Comparison of ENCODE assay signal across 20 mouse cellular contexts in the genomic region with DNA sequence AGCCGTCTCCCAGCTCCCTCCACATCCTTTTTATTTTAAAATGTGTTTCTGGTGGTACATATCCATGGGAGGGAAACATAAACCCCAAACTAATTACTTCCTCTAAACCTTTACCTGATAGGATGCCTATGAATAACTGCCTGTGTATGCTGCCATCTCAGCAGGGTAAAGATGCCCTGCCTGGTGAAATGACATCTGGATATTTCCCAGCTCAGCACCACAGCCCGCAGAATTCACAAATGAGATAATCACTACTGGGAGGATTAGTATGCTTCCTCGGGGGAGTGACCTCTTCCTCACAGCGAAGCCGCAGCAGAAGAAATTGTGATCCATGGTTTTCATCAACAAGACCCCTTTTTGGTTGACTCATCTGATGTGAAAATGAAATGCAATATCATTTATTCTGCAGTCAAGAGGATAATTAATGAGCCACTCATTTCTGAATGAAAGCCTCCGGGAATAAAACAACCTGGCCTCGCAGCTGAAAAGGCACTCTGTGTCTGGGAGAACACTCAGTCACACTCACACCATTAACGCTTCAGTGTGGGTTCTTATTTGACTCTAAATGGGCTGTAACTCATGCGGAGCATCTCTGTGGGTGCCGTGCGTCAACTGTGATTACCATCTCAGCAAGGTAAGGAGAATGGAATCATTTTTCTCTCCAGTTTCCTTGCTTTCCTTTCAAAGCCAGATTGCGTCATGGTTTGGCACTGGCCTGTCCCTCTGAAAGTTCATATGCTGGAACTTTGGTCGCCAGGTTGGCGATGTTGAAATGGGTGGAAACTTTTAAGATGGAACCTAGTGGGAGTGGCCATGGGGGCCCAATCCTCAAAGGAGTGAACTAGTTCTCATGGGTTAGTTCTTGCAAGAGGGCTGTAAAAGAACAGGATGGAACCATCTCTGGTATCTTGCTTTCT. TPM values are rescaled to one million over a fixed set of nuclear protein-coding genes. Genes with fewer than 3 reads are reported as not detected.
DNase-seq lines count a peak whose midpoint lies in the region; ATAC-seq lines count a peak whose summit lies in the region.
"Had no signal": no experiment of that assay in that cellular context is flagged by ENCODE, and none has a peak within 500 bp of the region (broad histone marks: within the 10 kb centered on the region; RNA-seq: fewer than 3 reads in every experiment).

No protein-coding gene starts in this region.

- no peak overlapping the region for H3K4me2 ChIP-seq in forebrain, embryonic 13.5 days
- H3K4me2 ChIP-seq in forebrain, embryonic 15.5 days (replicated peaks), result no peak overlapping the region
- no peak overlapping the region for H3K4me2 ChIP-seq in midbrain, embryonic 13.5 days (replicated peaks)
- no peak overlapping the region for H3K4me2 ChIP-seq in midbrain, embryonic 15.5 days
- H3K4me2 ChIP-seq: liver, embryonic 15.5 days had no signal

- H3K27ac ChIP-seq in forebrain, embryonic 13.5 days, result peak overlapping the region; percentile 36
- no peak overlapping the region for H3K27ac ChIP-seq in forebrain, embryonic 15.5 days (replicated peaks)
- H3K27ac ChIP-seq in midbrain, embryonic 13.5 days, result peak overlapping the region; percentile 21
- H3K27ac ChIP-seq in midbrain, embryonic 10.5 days (replicated peaks), result no peak overlapping the region
- H3K27ac ChIP-seq in midbrain, embryonic 15.5 days, result 0 out of 2 replicates have a peak overlapping the region, but pooled peaks have one; percentile 4
- H3K27ac ChIP-seq: left cerebral cortex, adult 2 months; liver, embryonic 15.5 days; stomach, postnatal 0 days had no signal

- DNase-seq in midbrain, embryonic 10.5 days (ENCODE audit: low spot score), result no peak
- DNase-seq in kidney, postnatal 10 days, result no peak
- DNase-seq in layer of hippocampus, adult 9-10 months (ENCODE audit: low spot score), result no peak
- DNase-seq: cerebellum, adult 11 months; cerebellum, postnatal 36 days; heart, adult 18-20 months; kidney, adult 9 months; lung, postnatal 14 days; right cerebral cortex, postnatal 14 days; thymus, postnatal 25 days had no signal

- H3K4me1 ChIP-seq in forebrain, embryonic 13.5 days, result peaks cover 12% of the 10 kb centered on the region
- H3K4me1 ChIP-seq in forebrain, embryonic 15.5 days, result peaks cover 12% of the 10 kb centered on the region; the same call in 1 of the 2 replicates
- H3K4me1 ChIP-seq in midbrain, embryonic 13.5 days (replicated peaks), result peaks cover 10% of the 10 kb centered on the region
- no peaks in the 10 kb centered on the region for H3K4me1 ChIP-seq in midbrain, embryonic 10.5 days
- peaks cover 7% of the 10 kb centered on the region for H3K4me1 ChIP-seq in midbrain, embryonic 15.5 days
- H3K4me1 ChIP-seq: liver, embryonic 15.5 days had no signal

- H3K36me3 ChIP-seq in forebrain, embryonic 13.5 days (ENCODE audit: poor library complexity, severe bottlenecking), result no peaks in the 10 kb centered on the region
- H3K36me3 ChIP-seq in forebrain, embryonic 15.5 days, result no peaks in the 10 kb centered on the region
- H3K36me3 ChIP-seq in midbrain, embryonic 13.5 days, result no peaks in the 10 kb centered on the region
- no peaks in the 10 kb centered on the region for H3K36me3 ChIP-seq in midbrain, embryonic 10.5 days
- no peaks in the 10 kb centered on the region for H3K36me3 ChIP-seq in midbrain, embryonic 15.5 days (replicated peaks)
- H3K36me3 ChIP-seq: liver, embryonic 15.5 days had no signal

- WGBS in forebrain, embryonic 13.5 days, result 48% methylated on average over 14 of the region's 14 CpGs
- 44% methylated on average over 14 of the region's 14 CpGs for WGBS in forebrain, embryonic 15.5 days
- 58% methylated on average over 14 of the region's 14 CpGs for WGBS in midbrain, embryonic 13.5 days
- WGBS in midbrain, embryonic 10.5 days, result 82% methylated on average over 14 of the region's 14 CpGs
- 41% methylated on average over 14 of the region's 14 CpGs for WGBS in midbrain, embryonic 15.5 days

- no peaks in the 10 kb centered on the region for H3K9me3 ChIP-seq in forebrain, embryonic 13.5 days (replicated peaks)
- H3K9me3 ChIP-seq in forebrain, embryonic 15.5 days, result no peaks in the 10 kb centered on the region
- no peaks in the 10 kb centered on the region; the same call in 1 of the 2 replicates for H3K9me3 ChIP-seq in midbrain, embryonic 13.5 days
- H3K9me3 ChIP-seq in midbrain, embryonic 10.5 days (replicated peaks), result no peaks in the 10 kb centered on the region
- H3K9me3 ChIP-seq in midbrain, embryonic 15.5 days, result no peaks in the 10 kb centered on the region
- H3K9me3 ChIP-seq: liver, embryonic 15.5 days had no signal

- no peak overlapping the region for H3K9ac ChIP-seq in forebrain, embryonic 13.5 days
- no peak overlapping the region for H3K9ac ChIP-seq in forebrain, embryonic 15.5 days (replicated peaks)
- H3K9ac ChIP-seq in midbrain, embryonic 13.5 days (replicated peaks), result no peak overlapping the region
- H3K9ac ChIP-seq in midbrain, embryonic 15.5 days, result no peak overlapping the region
- H3K9ac ChIP-seq: liver, embryonic 15.5 days had no signal

- H3K4me3 ChIP-seq in forebrain, embryonic 13.5 days, result no peak overlapping the region
- no peak overlapping the region for H3K4me3 ChIP-seq in forebrain, embryonic 15.5 days
- H3K4me3 ChIP-seq in midbrain, embryonic 13.5 days (replicated peaks), result no peak overlapping the region
- no peak overlapping the region for H3K4me3 ChIP-seq in midbrain, embryonic 10.5 days
- H3K4me3 ChIP-seq in midbrain, embryonic 15.5 days, result no peak overlapping the region
- H3K4me3 ChIP-seq: left cerebral cortex, adult 2 months; liver, embryonic 15.5 days had no signal

- peak; percentile 38; the same call in 1 of the 2 replicates for ATAC-seq in forebrain, embryonic 13.5 days
- ATAC-seq in forebrain, embryonic 15.5 days (replicated peaks), result no peak
- peak; percentile 65; the same call in 1 of the 2 replicates for ATAC-seq in midbrain, embryonic 13.5 days
- no peak for ATAC-seq in midbrain, embryonic 15.5 days (replicated peaks)
- ATAC-seq: inflammation-experienced regulatory T-cells, adult 6 months had no signal

- H3K27me3 ChIP-seq in forebrain, embryonic 13.5 days, result no peaks in the 10 kb centered on the region
- no peaks in the 10 kb centered on the region for H3K27me3 ChIP-seq in forebrain, embryonic 15.5 days
- no peaks in the 10 kb centered on the region for H3K27me3 ChIP-seq in midbrain, embryonic 13.5 days
- H3K27me3 ChIP-seq in midbrain, embryonic 10.5 days (ENCODE audit: low read depth, poor library complexity, severe bottlenecking), result no peaks in the 10 kb centered on the region
- no peaks in the 10 kb centered on the region for H3K27me3 ChIP-seq in midbrain, embryonic 15.5 days (replicated peaks)
- H3K27me3 ChIP-seq: liver, embryonic 15.5 days had no signal

RNA-seq across cellular contexts. Expression of gene Prok2, which starts 36.1 kb away (rescaled TPM):
- 1.3 and 1.5 TPM in 2 replicates for polyA plus RNA-seq in forebrain, embryonic 13.5 days (2015; fragmentation: Nextera tagmentation; extraction: Ambion mirVana)
- polyA plus RNA-seq in forebrain, embryonic 15.5 days (2015; fragmentation: Nextera tagmentation; extraction: Ambion mirVana), result 2.1 and 2.4 TPM in 2 replicates
- polyA plus RNA-seq in midbrain, embryonic 13.5 days (2015; fragmentation: Nextera tagmentation; extraction: Ambion mirVana), result 0.32 and 0.39 TPM in 2 replicates
- not detected in 2 replicates for polyA plus RNA-seq in midbrain, embryonic 10.5 days (2016; fragmentation: Nextera tagmentation; extraction: Ambion mirVana)
- 0.54 and 0.71 TPM in 2 replicates for polyA plus RNA-seq in midbrain, embryonic 15.5 days (2015; fragmentation: Nextera tagmentation; extraction: Ambion mirVana)
- polyA plus RNA-seq: C2C12; heart, embryonic 16.5 days; inflammation-experienced regulatory T-cells, adult 6 months had no signal

Comparison
In these comparisons a context has a peak if more than half of its experiments do, and no peak if none do; other contexts are left out.
1. ATAC-seq: peak in forebrain, embryonic 13.5 days (single experiment) and midbrain, embryonic 13.5 days (single experiment); none in forebrain, embryonic 15.5 days (single experiment) and midbrain, embryonic 15.5 days (single experiment).
2. H3K27ac ChIP-seq: peak in forebrain, embryonic 13.5 days (single experiment), midbrain, embryonic 13.5 days (single experiment) and midbrain, embryonic 15.5 days (single experiment); none in forebrain, embryonic 15.5 days (single experiment) and midbrain, embryonic 10.5 days (single experiment).